Mouse (Mus musculus) CH12.LX (cell line): ENCODE data around the gene Igfbp3.

ENCODE experiments used
- CTCF ChIP-seq, 2 experiments: IDR thresholded peaks in 1 of 2; conservative IDR thresholded peaks in 1 of 2; 2 replicates each; pipeline ENCODE4 v1.5.1; 2011 to 2012; ENCODE audit warnings: low read depth in 2 of 2, low read length in 2 of 2, improper control_type of control experiment in 1 of 2, inconsistent platforms in 1 of 2, mild to moderate bottlenecking in 1 of 2, moderate library complexity in 1 of 2
- EP300 ChIP-seq: IDR thresholded peaks from 2 replicates; pipeline ENCODE4 v1.6.1; 2011; ENCODE audit warnings: low read length, improper control_type of control experiment
- MAX ChIP-seq: IDR thresholded peaks from 2 replicates; pipeline ENCODE4 v1.6.1; 2011; ENCODE audit warnings: low read length, improper control_type of control experiment
- MEF2A ChIP-seq: IDR thresholded peaks from 2 replicates; pipeline ENCODE4 v1.6.1; 2014; ENCODE audit warnings: low read depth, mild to moderate bottlenecking, inconsistent platforms, low read length, improper control_type of control experiment, borderline replicate concordance
- MXI1 ChIP-seq: IDR thresholded peaks from 2 replicates; pipeline ENCODE4 v1.6.1; 2011; ENCODE audit warnings: mild to moderate bottlenecking, low read depth, low read length, improper control_type of control experiment
- POLR2A ChIP-seq: IDR thresholded peaks from 2 replicates; pipeline ENCODE4 v1.6.1; 2011; ENCODE audit warnings: low read depth, mild to moderate bottlenecking, improper control_type of control experiment, low read length
- USF1 ChIP-seq: IDR thresholded peaks from 2 replicates; pipeline ENCODE4 v1.6.1; 2014; ENCODE audit warnings: low read depth, mild to moderate bottlenecking, inconsistent platforms, low read length, improper control_type of control experiment

DNA sequence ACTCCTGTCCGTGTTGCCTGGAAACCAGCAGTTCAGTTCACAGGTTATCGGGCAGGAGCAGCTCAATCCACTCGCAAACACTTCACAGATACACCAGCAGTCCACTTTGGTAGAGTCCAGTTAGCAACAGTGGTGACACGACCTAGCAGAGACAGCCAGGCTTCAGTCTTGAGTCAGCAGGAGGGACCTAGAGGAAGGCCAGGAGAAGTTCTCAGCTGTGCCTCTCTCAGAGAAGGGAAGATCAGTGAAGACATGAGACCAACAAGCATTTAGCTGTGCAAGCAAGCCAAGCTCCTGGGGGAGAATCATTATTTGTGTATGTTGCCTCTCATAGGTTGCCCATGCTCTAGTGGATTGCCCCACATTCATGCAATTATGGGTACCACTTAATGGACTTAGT lies 14.4 kb upstream of the Igfbp3 start:
- no peak for TF ChIP-seq CTCF (conservative IDR thresholded peaks at IDR 0.05 in 1 of 2, IDR thresholded peaks at IDR 0.05 in 1 of 2; ENCODE audit: low read depth in 2 of 2, low read length in 2 of 2)
- TF ChIP-seq POLR2A = no peak
- TF ChIP-seq USF1 = no peak
- TF ChIP-seq MAX = no peak
- TF ChIP-seq EP300 = no peak
- no peak for TF ChIP-seq MEF2A
- no peak for TF ChIP-seq MXI1
